Mouse (Mus musculus) MEL (cell line): ENCODE measurements around the gene Cald1. TPM values are rescaled to one million over a fixed set of nuclear protein-coding genes. Genes with fewer than 3 reads are reported as not detected.

Source experiments
- DNase-seq: peaks from one replicate; pipeline ENCODE4 v3.0.0; 2011; ENCODE audit warnings: low read depth, low spot score
- H3K27ac ChIP-seq: 2 replicates; pipeline ENCODE4 v1.5.1; 2012; ENCODE audit warnings: low read depth, mild to moderate bottlenecking, control low read depth, low read length, moderate library complexity; ENCODE audit not compliant: control insufficient read depth
- H3K27me3 ChIP-seq, 2 experiments: fragments of 150-350 bp in 1 of 2; sonication (generic) in 1 of 2; 2 replicates each; pipeline ENCODE4 v1.6.1; 2012; ENCODE audit warnings: low read length in 2 of 2, mild to moderate bottlenecking in 2 of 2, improper control_type of control experiment in 1 of 2, moderate library complexity in 1 of 2; ENCODE audit not compliant: insufficient read depth in 2 of 2, control insufficient read depth in 1 of 2
- H3K36me3 ChIP-seq, 2 experiments: 2 replicates each; pipeline ENCODE4 v1.6.1; 2012 to 2014; ENCODE audit warnings: low read length in 2 of 2, improper control_type of control experiment in 1 of 2, inconsistent platforms in 1 of 2, mild to moderate bottlenecking in 1 of 2; ENCODE audit not compliant: insufficient read depth in 2 of 2, control insufficient read depth in 1 of 2
- H3K4me1 ChIP-seq, 2 experiments: fragments of 150-350 bp in 1 of 2; sonication (generic) in 1 of 2; 2 replicates each; pipeline ENCODE4 v1.6.1; 2012; ENCODE audit warnings: low read length in 2 of 2, improper control_type of control experiment in 1 of 2, mild to moderate bottlenecking in 1 of 2; ENCODE audit not compliant: insufficient read depth in 2 of 2, control insufficient read depth in 1 of 2
- H3K4me3 ChIP-seq, 2 experiments: fragments of 150-350 bp in 1 of 2; sonication (generic) in 1 of 2; 2 replicates each; pipeline ENCODE4 v1.5.1; 2012; ENCODE audit warnings: low read depth in 2 of 2, low read length in 2 of 2, mild to moderate bottlenecking in 2 of 2, moderate library complexity in 2 of 2, control low read depth in 1 of 2, improper control_type of control experiment in 1 of 2; ENCODE audit not compliant: control insufficient read depth in 1 of 2, insufficient read depth in 1 of 2
- H3K79me2 ChIP-seq: 2 replicates; pipeline ENCODE4 v1.6.1; 2012; ENCODE audit warnings: mild to moderate bottlenecking, low read length, moderate library complexity; ENCODE audit not compliant: control insufficient read depth, poor library complexity, insufficient read depth
- H3K9ac ChIP-seq: 2 replicates; pipeline ENCODE4 v1.6.1; 2012; ENCODE audit warnings: low read depth, mild to moderate bottlenecking, control low read depth, low read length, moderate library complexity; ENCODE audit not compliant: control insufficient read depth, poor library complexity, severe bottlenecking
- H3K9me3 ChIP-seq: fragments of 150-350 bp; sonication (generic); replicated peaks from 2 replicates; pipeline ENCODE4 v1.6.1; 2012; ENCODE audit warnings: mild to moderate bottlenecking, low read length, improper control_type of control experiment, moderate library complexity; ENCODE audit not compliant: insufficient read depth
- CHD1 ChIP-seq: IDR thresholded peaks from 2 replicates; pipeline ENCODE4 v1.6.1; 2012; ENCODE audit warnings: low read depth, mild to moderate bottlenecking, inconsistent platforms, low read length, improper control_type of control experiment
- CHD2 ChIP-seq: IDR thresholded peaks from 2 replicates; pipeline ENCODE4 v1.6.1; 2011; ENCODE audit warnings: low read length, improper control_type of control experiment
- CTCF ChIP-seq, 3 experiments: IDR thresholded peaks in 2 of 3; conservative IDR thresholded peaks in 1 of 3; 2 replicates each; pipeline ENCODE4 v1.5.1; 2011 to 2012; ENCODE audit warnings: low read length in 3 of 3, low read depth in 2 of 3, mild to moderate bottlenecking in 2 of 3, improper control_type of control experiment in 1 of 3, inconsistent platforms in 1 of 3, mixed read lengths in 1 of 3, moderate library complexity in 1 of 3; ENCODE audit not compliant: control insufficient read depth in 1 of 3, insufficient read depth in 1 of 3, poor library complexity in 1 of 3, severe bottlenecking in 1 of 3
- ELF1 ChIP-seq: IDR thresholded peaks from 2 replicates; pipeline ENCODE4 v1.6.1; 2014; ENCODE audit warnings: low read depth, mild to moderate bottlenecking, inconsistent platforms, low read length, improper control_type of control experiment, moderate library complexity
- EP300 ChIP-seq, 2 experiments: IDR thresholded peaks; 2 replicates each; pipeline ENCODE4 v1.6.1; 2011; ENCODE audit warnings: improper control_type of control experiment in 2 of 2, low read length in 2 of 2, low read depth in 1 of 2, mild to moderate bottlenecking in 1 of 2
- ETS1 ChIP-seq: IDR thresholded peaks from 2 replicates; pipeline ENCODE4 v1.6.1; 2012; ENCODE audit warnings: low read depth, mild to moderate bottlenecking, inconsistent platforms, low read length, improper control_type of control experiment, moderate library complexity
- GABPA ChIP-seq: IDR thresholded peaks from 2 replicates; pipeline ENCODE4 v1.6.1; 2012; ENCODE audit warnings: low read depth, mild to moderate bottlenecking, inconsistent platforms, low read length, improper control_type of control experiment, moderate library complexity
- HCFC1 ChIP-seq: IDR thresholded peaks from 2 replicates; pipeline ENCODE4 v1.6.1; 2012; ENCODE audit warnings: low read depth, mild to moderate bottlenecking, inconsistent platforms, low read length, improper control_type of control experiment, moderate library complexity
- JUND ChIP-seq: IDR thresholded peaks from 2 replicates; pipeline ENCODE4 v1.6.1; 2011; ENCODE audit warnings: low read depth, mild to moderate bottlenecking, improper control_type of control experiment, low read length
- KAT2A ChIP-seq: conservative IDR thresholded peaks from 2 replicates; pipeline ENCODE4 v1.6.1; 2012; ENCODE audit warnings: low read depth, low read length, improper control_type of control experiment, inconsistent platforms
- MAFK ChIP-seq: IDR thresholded peaks from 2 replicates; pipeline ENCODE4 v1.6.1; 2011; ENCODE audit warnings: low read depth, mild to moderate bottlenecking, low read length, improper control_type of control experiment, borderline replicate concordance
- MAX ChIP-seq: IDR thresholded peaks from 2 replicates; pipeline ENCODE4 v1.6.1; 2011; ENCODE audit warnings: low read length, improper control_type of control experiment
- MAZ ChIP-seq: IDR thresholded peaks from 2 replicates; pipeline ENCODE4 v1.6.1; 2012; ENCODE audit warnings: low read depth, mild to moderate bottlenecking, inconsistent platforms, low read length, improper control_type of control experiment
- MEF2A ChIP-seq: IDR thresholded peaks from 2 replicates; pipeline ENCODE4 v1.6.1; 2014; ENCODE audit warnings: low read depth, mild to moderate bottlenecking, inconsistent platforms, low read length, improper control_type of control experiment; ENCODE audit not compliant: poor library complexity, insufficient replicate concordance, severe bottlenecking; ENCODE audit errors: extremely low read depth
- MXI1 ChIP-seq: IDR thresholded peaks from 2 replicates; pipeline ENCODE4 v1.6.1; 2011; ENCODE audit warnings: mild to moderate bottlenecking, low read depth, low read length, improper control_type of control experiment
- MYB ChIP-seq: IDR thresholded peaks from 2 replicates; pipeline ENCODE4 v1.6.1; 2011; ENCODE audit warnings: mild to moderate bottlenecking, low read depth, low read length, improper control_type of control experiment
- MYC ChIP-seq: IDR thresholded peaks from 2 replicates; pipeline ENCODE4 v1.6.1; 2011; ENCODE audit warnings: low read depth, mild to moderate bottlenecking, low read length, improper control_type of control experiment, moderate library complexity
- SIN3A ChIP-seq: IDR thresholded peaks from 2 replicates; pipeline ENCODE4 v1.6.1; 2012; ENCODE audit warnings: low read length, improper control_type of control experiment, inconsistent platforms
- SMC3 ChIP-seq: IDR thresholded peaks from 2 replicates; pipeline ENCODE4 v1.6.1; 2011; ENCODE audit warnings: low read depth, low read length, improper control_type of control experiment
- TAL1 ChIP-seq: IDR thresholded peaks from 2 replicates; pipeline ENCODE4 v1.6.1; 2012; ENCODE audit warnings: mild to moderate bottlenecking, inconsistent platforms, low read length, moderate library complexity, mixed read lengths
- TCF12 ChIP-seq: IDR thresholded peaks from 2 replicates; pipeline ENCODE4 v1.6.1; 2014; ENCODE audit warnings: low read depth, mild to moderate bottlenecking, inconsistent platforms, low read length, improper control_type of control experiment, moderate library complexity
- USF1 ChIP-seq: IDR thresholded peaks from 2 replicates; pipeline ENCODE4 v1.6.1; 2014; ENCODE audit warnings: low read depth, mild to moderate bottlenecking, inconsistent platforms, low read length, improper control_type of control experiment, moderate library complexity
- ZKSCAN1 ChIP-seq: IDR thresholded peaks from 2 replicates; pipeline ENCODE4 v1.6.1; 2012; ENCODE audit warnings: low read depth, mild to moderate bottlenecking, inconsistent platforms, low read length, improper control_type of control experiment, moderate library complexity
- ZMIZ1 ChIP-seq: IDR thresholded peaks from 2 replicates; pipeline ENCODE4 v1.6.1; 2012; ENCODE audit warnings: low read depth, mild to moderate bottlenecking, inconsistent platforms, low read length, improper control_type of control experiment, moderate library complexity
- ZNF384 ChIP-seq: IDR thresholded peaks from 2 replicates; pipeline ENCODE4 v1.6.1; 2012; ENCODE audit warnings: low read depth, mild to moderate bottlenecking, inconsistent platforms, low read length, improper control_type of control experiment
- polyA plus RNA-seq, 2 experiments: library from polyadenylated mRNA; stranded (reverse) in 1 of 2; unstranded in 1 of 2; fragments of >175 nt in 1 of 2; fragments of >200 nt in 1 of 2; gene quantifications; 2 replicates each; pipeline versions ENCODE4 v1.2.1 to v1.2.4; 2012; ENCODE audit warnings: low replicate concordance in 2 of 2, low read depth in 1 of 2; ENCODE audit not compliant: insufficient read length in 2 of 2, insufficient read depth in 1 of 2, missing spikeins in 1 of 2
- total RNA-seq: library from RNA; depleted of rRNA; stranded (reverse); fragments of 300-350 nt; gene quantifications from 2 replicates; pipeline ENCODE4 v1.2.3, GENCODE M21; 2012

Gene Cald1
- total and polyA plus RNA-seq, 3 experiments, result not detected

GRCm38 (mm10) chr6:34609892-34610829, 11.9 kb downstream of the Cald1 start (continued):
- no peak for TF ChIP-seq MYB
- TF ChIP-seq CHD1, result no peak
- no peak for TF ChIP-seq ZNF384
- TF ChIP-seq ELF1, result no peak

DNA sequence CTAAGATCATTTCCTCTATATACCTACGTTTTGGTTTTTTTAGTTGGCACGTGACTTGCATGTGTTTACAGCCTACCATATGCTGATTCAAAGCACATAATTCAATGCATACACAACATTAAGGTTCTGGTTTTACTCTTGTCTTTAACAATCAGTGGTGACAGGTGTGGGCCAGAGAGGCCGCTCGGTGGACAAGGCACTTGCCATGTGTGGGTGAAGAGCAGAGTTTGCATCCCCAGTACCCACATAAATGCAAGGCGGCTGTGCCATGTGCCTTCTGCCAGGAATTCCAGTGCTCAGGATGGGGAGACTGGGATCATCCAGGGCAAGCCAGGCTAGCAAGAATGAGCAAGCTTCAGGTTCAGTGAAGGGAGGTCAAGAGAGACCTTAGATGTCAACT, 14.8 kb downstream of the Cald1 start:
- H3K9me3 ChIP-seq, result no peaks in the 10 kb centered on the region
- H3K9ac ChIP-seq, result no peak overlapping the region
- H3K79me2 ChIP-seq, result no peaks in the 10 kb centered on the region
- H3K36me3 ChIP-seq, result no peaks in the 10 kb centered on the region
- H3K4me3 ChIP-seq, result no peak overlapping the region
- DNase-seq, result no peak
- no peaks in the 10 kb centered on the region for H3K4me1 ChIP-seq
- TF ChIP-seq TCF12, result no peak
- TF ChIP-seq GABPA, result no peak
- no peak for TF ChIP-seq SIN3A
- TF ChIP-seq MAZ, result no peak
- no peak for TF ChIP-seq TAL1
- no peak for TF ChIP-seq CHD1
- TF ChIP-seq HCFC1, result no peak
- TF ChIP-seq MYC, result no peak
- no peak for TF ChIP-seq KAT2A
- no peak for TF ChIP-seq MXI1
- no peak for TF ChIP-seq ZKSCAN1
- TF ChIP-seq MYB, result no peak
- no peak for TF ChIP-seq ETS1
- TF ChIP-seq JUND, result no peak
- no peaks in the 10 kb centered on the region; a peak in 1 of 4 replicates for H3K27me3 ChIP-seq
- H3K27ac ChIP-seq, result no peak overlapping the region

- no peak for TF ChIP-seq CHD2
- TF ChIP-seq SMC3, result no peak
- TF ChIP-seq TCF12, result no peak
- TF ChIP-seq TAL1, result no peak
- TF ChIP-seq ELF1, result no peak
- no peak for TF ChIP-seq ETS1
- TF ChIP-seq MYC, result no peak
- TF ChIP-seq MAX, result no peak
- TF ChIP-seq ZNF384, result no peak
- no peak for TF ChIP-seq ZKSCAN1
- no peak for TF ChIP-seq JUND
- TF ChIP-seq MEF2A, result no peak
- no peak for TF ChIP-seq CTCF (IDR thresholded peaks at IDR 0.05 in 2 of 3, conservative IDR thresholded peaks at IDR 0.05 in 1 of 3; ENCODE audit: control insufficient read depth in 1 of 3, insufficient read depth in 1 of 3, low read depth in 2 of 3, low read length in 3 of 3, poor library complexity in 1 of 3, severe bottlenecking in 1 of 3)
- TF ChIP-seq MAFK, result no peak
- no peak for TF ChIP-seq MXI1
- TF ChIP-seq EP300 (IDR thresholded peaks at IDR 0.05; ENCODE audit: low read depth in 1 of 2, low read length in 2 of 2), result no peak
- no peak for TF ChIP-seq ZMIZ1
- no peak for TF ChIP-seq USF1
- H3K4me3 ChIP-seq, result no peak overlapping the region
- no peaks in the 10 kb centered on the region for H3K36me3 ChIP-seq
- H3K9ac ChIP-seq, result no peak overlapping the region
- H3K27me3 ChIP-seq, result no peaks in the 10 kb centered on the region; a peak in 1 of 4 replicates
- H3K27ac ChIP-seq, result no peak overlapping the region
- no peak for DNase-seq
- no peaks in the 10 kb centered on the region for H3K4me1 ChIP-seq
- H3K9me3 ChIP-seq, result no peaks in the 10 kb centered on the region
- H3K79me2 ChIP-seq, result no peaks in the 10 kb centered on the region
Observed at GRCm38 (mm10) chr6:34615419-34615818, 17.1 kb downstream of the Cald1 start.
